8 mouse cellular contexts compared by ENCODE assay signal in genomic region chr12:85219236-85219904, GRCm38 (mm10). TPM values are rescaled to one million over a fixed set of nuclear protein-coding genes. Genes with fewer than 3 reads are reported as not detected.
DNase-seq lines count a peak whose midpoint lies in the region; ATAC-seq and TF ChIP-seq lines count a peak whose summit lies in the region.

Gene Eif2b2 (plus strand): TSS chr12:85219481.

- DNase-seq in 3T3-L1 (ENCODE audit: low read depth, low spot score) = peak; percentile 98
- peak; percentile 94 to 95 for DNase-seq in adrenal gland, postnatal 4 days (ENCODE audit: low spot score in 2 of 2)
- DNase-seq in embryonic facial prominence, embryonic 14.5 days (ENCODE audit: low spot score) = peak; percentile 99
- DNase-seq in heart, adult 8-10 months (ENCODE audit: low spot score) = peak; percentile 100
- DNase-seq in kidney, adult 9 months = peak; percentile 99
- DNase-seq in limb, embryonic 14.5 days (ENCODE audit: low spot score) = peak; percentile 96
- DNase-seq in midbrain, postnatal 0 days (ENCODE audit: low spot score) = peak; percentile 98
- DNase-seq in spleen, postnatal 14 days (ENCODE audit: low spot score in 2 of 2) = peak; percentile 86 to 90

- H3K4me3 ChIP-seq in embryonic facial prominence, embryonic 14.5 days (ENCODE audit: low read depth, low read length) = peak within 1 kb of the TSS; percentile 79
- H3K4me3 ChIP-seq in limb, embryonic 14.5 days (replicated peaks; ENCODE audit: low read length) = peak within 1 kb of the TSS; percentile 86
- H3K4me3 ChIP-seq in midbrain, postnatal 0 days (ENCODE audit: low read depth, low read length) = peak within 1 kb of the TSS; percentile 72

- 1% methylated on average over 42 of the region's 54 CpGs for WGBS in embryonic facial prominence, embryonic 14.5 days
- WGBS in limb, embryonic 14.5 days = under 1% methylated on average over 49 of the region's 54 CpGs
- under 1% methylated on average over 53 of the region's 54 CpGs for WGBS in midbrain, postnatal 0 days

- H3K9me3 ChIP-seq in embryonic facial prominence, embryonic 14.5 days (ENCODE audit: control insufficient read depth, low read length) = no peaks in the 10 kb centered on the region
- H3K9me3 ChIP-seq in limb, embryonic 14.5 days (ENCODE audit: control insufficient read depth, low read length) = no peaks in the 10 kb centered on the region
- H3K9me3 ChIP-seq in midbrain, postnatal 0 days (ENCODE audit: low read length) = no peaks in the 10 kb centered on the region

- peak within 1 kb of the TSS; percentile 81 for H3K4me2 ChIP-seq in embryonic facial prominence, embryonic 14.5 days (ENCODE audit: low read depth, low read length)
- peak within 1 kb of the TSS; percentile 83 for H3K4me2 ChIP-seq in limb, embryonic 14.5 days (replicated peaks; ENCODE audit: low read depth, low read length, severe bottlenecking)
- H3K4me2 ChIP-seq in midbrain, postnatal 0 days (ENCODE audit: low read depth, low read length, poor library complexity, severe bottlenecking) = peak within 1 kb of the TSS; percentile 92

- H3K27ac ChIP-seq in embryonic facial prominence, embryonic 14.5 days (replicated peaks; ENCODE audit: low read depth, low read length) = peak within 1 kb of the TSS; percentile 72
- peak within 1 kb of the TSS; percentile 74 for H3K27ac ChIP-seq in limb, embryonic 14.5 days (replicated peaks; ENCODE audit: low read depth, low read length)
- H3K27ac ChIP-seq in midbrain, postnatal 0 days (ENCODE audit: low read depth, low read length) = peak within 1 kb of the TSS; percentile 79

- ATAC-seq in embryonic facial prominence, embryonic 14.5 days (ENCODE audit: low read depth) = peak; percentile 100
- peak; percentile 100 for ATAC-seq in limb, embryonic 14.5 days (ENCODE audit: low FRiP score, low read depth)
- ATAC-seq in midbrain, postnatal 0 days (ENCODE audit: low FRiP score) = peak; percentile 99

- no peaks in the 10 kb centered on the region for H3K27me3 ChIP-seq in embryonic facial prominence, embryonic 14.5 days (replicated peaks; ENCODE audit: control insufficient read depth, insufficient read depth, low read length)
- no peaks in the 10 kb centered on the region for H3K27me3 ChIP-seq in limb, embryonic 14.5 days (ENCODE audit: control insufficient read depth, insufficient read depth, low read length)
- no peaks in the 10 kb centered on the region for H3K27me3 ChIP-seq in midbrain, postnatal 0 days (ENCODE audit: insufficient read depth, low read length)

- peaks cover 11% of the 10 kb centered on the region for H3K4me1 ChIP-seq in embryonic facial prominence, embryonic 14.5 days (ENCODE audit: control insufficient read depth, insufficient read depth, low read length)
- H3K4me1 ChIP-seq in limb, embryonic 14.5 days (ENCODE audit: control insufficient read depth, insufficient read depth, low read length) = peaks cover 18% of the 10 kb centered on the region
- H3K4me1 ChIP-seq in midbrain, postnatal 0 days (ENCODE audit: insufficient read depth, low read length) = peaks cover 4% of the 10 kb centered on the region; the same call in 1 of the 2 replicates

- peaks cover 30% of the 10 kb centered on the region for H3K36me3 ChIP-seq in embryonic facial prominence, embryonic 14.5 days (ENCODE audit: control insufficient read depth, insufficient read depth, low read length)
- H3K36me3 ChIP-seq in limb, embryonic 14.5 days (ENCODE audit: control insufficient read depth, insufficient read depth, low read length) = peaks cover 37% of the 10 kb centered on the region
- peaks cover 25% of the 10 kb centered on the region for H3K36me3 ChIP-seq in midbrain, postnatal 0 days (ENCODE audit: insufficient read depth, low read length)

- TF ChIP-seq POLR2A in limb, embryonic 14.5 days (IDR thresholded peaks at IDR 0.05; ENCODE audit: borderline replicate concordance, extremely low read depth, insufficient read depth, insufficient read length) = 0 out of 2 replicates have a peak, but pooled peaks have one; percentile 45

- peak within 1 kb of the TSS; percentile 74 for H3K9ac ChIP-seq in embryonic facial prominence, embryonic 14.5 days (ENCODE audit: low read depth, low read length)
- H3K9ac ChIP-seq in limb, embryonic 14.5 days (ENCODE audit: low read depth, low read length, severe bottlenecking) = peak within 1 kb of the TSS; percentile 66
- H3K9ac ChIP-seq in midbrain, postnatal 0 days (replicated peaks; ENCODE audit: low read length, poor library complexity, severe bottlenecking) = peak within 1 kb of the TSS; percentile 56

- TF ChIP-seq CTCF in midbrain, postnatal 0 days (IDR thresholded peaks at IDR 0.05) = no peak

RNA-seq across cellular contexts. Expression of gene Eif2b2, which starts in this region (rescaled TPM):
- total RNA-seq in adrenal gland, postnatal 4 days (2021) = 10 to 100 TPM; 84.2 to 89.1 TPM
- 74.5 and 91.6 TPM in 2 replicates for polyA plus RNA-seq in embryonic facial prominence, embryonic 14.5 days (2014; fragmentation: Nextera tagmentation; extraction: Ambion mirVana)
- 10 to 100 TPM; 39.5 to 50.6 (median 45.2) TPM for total RNA-seq in heart, adult 8-10 months (2022)
- 109 and 128 TPM in 2 replicates for polyA plus RNA-seq in limb, embryonic 14.5 days (2012; rRNA removed)
- 78.2 and 79.6 TPM in 2 replicates for polyA plus RNA-seq in limb, embryonic 14.5 days (2014; fragmentation: Nextera tagmentation; extraction: Ambion mirVana)
- total RNA-seq in midbrain, postnatal 0 days (2014; rRNA removed) = 43.1 and 65.3 TPM in 2 replicates
- 79.5 and 82.5 TPM in 2 replicates for polyA plus RNA-seq in midbrain, postnatal 0 days (2015; fragmentation: Nextera tagmentation; extraction: Ambion mirVana)

Comparison
In these comparisons a context has a peak if more than half of its experiments do, and no peak if none do; other contexts are left out.
1. Peak in every context shown above with its lines: DNase-seq, ATAC-seq, H3K4me3 ChIP-seq and H3K27ac ChIP-seq.